Comparison of ENCODE assay signal across 13 mouse cellular contexts in the genomic region with DNA sequence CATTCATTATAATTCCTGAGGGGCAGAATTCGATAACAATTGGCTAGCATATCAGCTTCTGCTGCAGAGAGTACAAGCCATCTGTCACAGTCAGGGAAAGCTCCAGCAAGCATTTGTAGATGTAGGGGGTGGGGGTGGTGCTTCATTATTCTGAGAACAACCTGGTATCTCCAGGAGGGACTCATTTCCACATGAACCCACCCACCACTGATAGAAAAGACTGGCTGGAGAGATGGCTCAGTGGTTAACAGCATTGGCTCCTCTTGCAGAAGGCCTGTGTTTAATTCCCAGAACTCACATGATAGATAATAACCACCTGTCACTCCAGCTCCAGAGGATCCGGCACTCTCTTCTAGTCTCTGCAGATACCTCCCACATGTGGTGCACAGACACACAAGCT. TPM values are rescaled to one million over a fixed set of nuclear protein-coding genes. Genes with fewer than 3 reads are reported as not detected.
DNase-seq lines count a peak whose midpoint lies in the region; ATAC-seq lines count a peak whose summit lies in the region.
"Had no signal": no experiment of that assay in that cellular context is flagged by ENCODE, and none has a peak within 500 bp of the region (broad histone marks: within the 10 kb centered on the region; RNA-seq: fewer than 3 reads in every experiment).

No protein-coding gene starts in this region.

- H3K9me3 ChIP-seq in forebrain, embryonic 14.5 days (replicated peaks; ENCODE audit: control insufficient read depth, low read length): no peaks in the 10 kb centered on the region
- no peaks in the 10 kb centered on the region for H3K9me3 ChIP-seq in forebrain, embryonic 11.5 days (ENCODE audit: control insufficient read depth, low read length)
- no peaks in the 10 kb centered on the region for H3K9me3 ChIP-seq in neural tube, embryonic 13.5 days
- H3K9me3 ChIP-seq in neural tube, embryonic 15.5 days (replicated peaks): no peaks in the 10 kb centered on the region
- H3K9me3 ChIP-seq: liver, embryonic 13.5 days had no signal

- peak; percentile 66 for DNase-seq in forebrain, embryonic 14.5 days (ENCODE audit: low spot score)
- no peak for DNase-seq in forebrain, embryonic 11.5 days (ENCODE audit: low spot score)
- DNase-seq in layer of hippocampus, adult 8-10 months (ENCODE audit: low spot score in 2 of 2): peak; percentile 71 to 73
- DNase-seq in right cerebral cortex, postnatal 25 days: peak; percentile 25
- no peak for DNase-seq in spleen, postnatal 4 days (ENCODE audit: low spot score in 2 of 2)
- DNase-seq: heart, postnatal 14 days; kidney, adult 18-20 months; liver, embryonic 13.5 days; thymus, postnatal 25 days had no signal

- no peak overlapping the region for H3K4me2 ChIP-seq in forebrain, embryonic 14.5 days (ENCODE audit: low read length)
- no peak overlapping the region for H3K4me2 ChIP-seq in forebrain, embryonic 11.5 days (ENCODE audit: low read depth, low read length, severe bottlenecking)
- H3K4me2 ChIP-seq in neural tube, embryonic 13.5 days: no peak overlapping the region
- no peak overlapping the region for H3K4me2 ChIP-seq in neural tube, embryonic 15.5 days
- H3K4me2 ChIP-seq: liver, embryonic 13.5 days had no signal

- H3K4me3 ChIP-seq in forebrain, embryonic 14.5 days (ENCODE audit: low read depth, low read length): no peak overlapping the region
- H3K4me3 ChIP-seq in forebrain, embryonic 11.5 days (ENCODE audit: low read depth, low read length): no peak overlapping the region
- H3K4me3 ChIP-seq in neural tube, embryonic 13.5 days: no peak overlapping the region
- H3K4me3 ChIP-seq in neural tube, embryonic 15.5 days (replicated peaks): no peak overlapping the region
- H3K4me3 ChIP-seq: erythroblast, embryonic 14.5 days; liver, embryonic 13.5 days had no signal

- no peaks in the 10 kb centered on the region for H3K36me3 ChIP-seq in forebrain, embryonic 14.5 days (ENCODE audit: control insufficient read depth, insufficient read depth, low read length)
- no peaks in the 10 kb centered on the region for H3K36me3 ChIP-seq in forebrain, embryonic 11.5 days (ENCODE audit: control insufficient read depth, insufficient read depth, low read length)
- H3K36me3 ChIP-seq in neural tube, embryonic 13.5 days: no peaks in the 10 kb centered on the region
- H3K36me3 ChIP-seq in neural tube, embryonic 15.5 days: no peaks in the 10 kb centered on the region
- H3K36me3 ChIP-seq: liver, embryonic 13.5 days had no signal

- 66% methylated on average over 2 of the region's 2 CpGs for WGBS in forebrain, embryonic 14.5 days
- 82% methylated on average over 2 of the region's 2 CpGs for WGBS in forebrain, embryonic 11.5 days
- WGBS in neural tube, embryonic 13.5 days: 40% methylated on average over 2 of the region's 2 CpGs
- WGBS in neural tube, embryonic 15.5 days: 43% methylated on average over 2 of the region's 2 CpGs

- no peak overlapping the region for H3K27ac ChIP-seq in forebrain, embryonic 14.5 days (ENCODE audit: low read depth, low read length)
- no peak overlapping the region for H3K27ac ChIP-seq in forebrain, embryonic 11.5 days (ENCODE audit: low read depth, low read length)
- H3K27ac ChIP-seq in neural tube, embryonic 13.5 days (replicated peaks): no peak overlapping the region
- no peak overlapping the region for H3K27ac ChIP-seq in neural tube, embryonic 15.5 days (replicated peaks)
- H3K27ac ChIP-seq: liver, embryonic 13.5 days had no signal

- H3K4me1 ChIP-seq in forebrain, embryonic 14.5 days (ENCODE audit: control insufficient read depth, insufficient read depth, low read length): no peaks in the 10 kb centered on the region
- H3K4me1 ChIP-seq in forebrain, embryonic 11.5 days (replicated peaks; ENCODE audit: control insufficient read depth, insufficient read depth, low read length): no peaks in the 10 kb centered on the region
- 0 out of 2 replicates have a peak, but pooled peaks cover 5% of the 10 kb centered on the region for H3K4me1 ChIP-seq in neural tube, embryonic 13.5 days (replicated peaks)
- H3K4me1 ChIP-seq in neural tube, embryonic 15.5 days: no peaks in the 10 kb centered on the region
- H3K4me1 ChIP-seq: liver, embryonic 13.5 days had no signal

- no peaks in the 10 kb centered on the region for H3K27me3 ChIP-seq in forebrain, embryonic 14.5 days (replicated peaks; ENCODE audit: control insufficient read depth, insufficient read depth, low read length)
- no peaks in the 10 kb centered on the region for H3K27me3 ChIP-seq in forebrain, embryonic 11.5 days (ENCODE audit: control insufficient read depth, insufficient read depth, low read length)
- no peaks in the 10 kb centered on the region for H3K27me3 ChIP-seq in neural tube, embryonic 13.5 days
- H3K27me3 ChIP-seq in neural tube, embryonic 15.5 days (replicated peaks): no peaks in the 10 kb centered on the region
- H3K27me3 ChIP-seq: liver, embryonic 13.5 days had no signal

- peak; percentile 61; the same call in 1 of the 2 replicates for ATAC-seq in forebrain, embryonic 14.5 days
- ATAC-seq in forebrain, embryonic 11.5 days (replicated peaks; ENCODE audit: low FRiP score): no peak
- ATAC-seq in neural tube, embryonic 13.5 days (ENCODE audit: low read depth): peak; percentile 53
- no peak for ATAC-seq in neural tube, embryonic 15.5 days (ENCODE audit: low FRiP score)
- ATAC-seq in cerebellum, adult (ENCODE audit: insufficient number of reproducible peaks, low FRiP score, low TSS enrichment): no peak

- no peak overlapping the region for H3K9ac ChIP-seq in forebrain, embryonic 14.5 days (ENCODE audit: low read length)
- no peak overlapping the region for H3K9ac ChIP-seq in forebrain, embryonic 11.5 days (ENCODE audit: low read length)
- H3K9ac ChIP-seq in neural tube, embryonic 13.5 days: no peak overlapping the region
- no peak overlapping the region for H3K9ac ChIP-seq in neural tube, embryonic 15.5 days (replicated peaks)
- H3K9ac ChIP-seq: liver, embryonic 13.5 days had no signal

RNA-seq across cellular contexts. Expression of a gene that starts 27.8 kb away (rescaled TPM):
- 40.7 and 43.8 TPM in 2 replicates for polyA plus RNA-seq in forebrain, embryonic 14.5 days (2014; fragmentation: Nextera tagmentation; extraction: Ambion mirVana)
- polyA plus RNA-seq in forebrain, embryonic 11.5 days (2014; fragmentation: Nextera tagmentation; extraction: Ambion mirVana): 57.6 and 65.6 TPM in 2 replicates
- 40.3 and 41.5 TPM in 2 replicates for polyA plus RNA-seq in neural tube, embryonic 13.5 days (2015; fragmentation: Nextera tagmentation; extraction: Ambion mirVana)
- polyA plus RNA-seq in neural tube, embryonic 15.5 days (2015; fragmentation: Nextera tagmentation; extraction: Ambion mirVana): 43.4 and 44.2 TPM in 2 replicates
- total RNA-seq in layer of hippocampus, adult 8-10 months (2022): 10 to 100 TPM; 45.6 to 55.9 (median 51.4) TPM

Comparison
In these comparisons a context has a peak if more than half of its experiments do, and no peak if none do; other contexts are left out.
1. ATAC-seq: peak in forebrain, embryonic 14.5 days (single experiment) and neural tube, embryonic 13.5 days (single experiment); none in forebrain, embryonic 11.5 days (single experiment), neural tube, embryonic 15.5 days (single experiment) and cerebellum, adult (single experiment).
2. DNase-seq: peak in forebrain, embryonic 14.5 days (single experiment), layer of hippocampus, adult 8-10 months (2 of 2) and right cerebral cortex, postnatal 25 days (single experiment); none in forebrain, embryonic 11.5 days (single experiment) and spleen, postnatal 4 days (0 of 2).